Mouse (Mus musculus) cerebellum, postnatal 14 days (tissue): ENCODE data around the gene Col6a3.

ENCODE experiments used
- DNase-seq, 2 experiments: peaks; one replicate each; pipeline ENCODE4 v3.0.0; 2021; ENCODE audit warnings: mixed read lengths in 2 of 2

Gene Col6a3

DNA sequence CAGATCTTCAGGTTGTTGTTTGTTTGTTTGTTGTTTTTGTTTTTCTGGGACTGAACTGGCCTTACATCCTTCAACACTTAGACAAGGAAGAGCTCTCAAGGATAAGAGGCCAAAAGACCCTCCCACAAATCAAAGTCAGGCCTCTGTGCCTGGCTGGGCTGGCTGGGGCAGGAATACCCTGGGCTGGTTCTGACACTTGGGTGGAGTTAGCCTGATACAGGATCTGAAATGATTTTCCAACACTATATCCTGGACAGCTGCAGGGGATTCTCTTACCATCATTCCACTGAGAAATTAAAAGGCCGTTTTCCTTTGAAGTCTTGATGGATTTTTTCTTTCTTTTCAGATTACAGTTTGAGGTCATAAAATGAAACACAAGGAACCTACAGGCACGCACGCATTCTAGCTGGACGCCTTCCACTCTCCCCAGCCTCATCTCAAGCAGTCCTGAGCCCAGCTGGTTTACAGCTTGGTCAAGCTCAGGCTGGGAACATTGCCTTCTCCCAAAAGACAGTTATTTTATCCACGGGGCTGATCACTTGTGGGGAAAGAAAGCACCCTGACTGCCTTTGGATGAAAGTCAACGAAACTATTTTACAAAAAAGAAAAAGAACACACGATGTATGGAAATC lies 123.0 kb downstream of the Col6a3 start:
- no peak for DNase-seq

DNA sequence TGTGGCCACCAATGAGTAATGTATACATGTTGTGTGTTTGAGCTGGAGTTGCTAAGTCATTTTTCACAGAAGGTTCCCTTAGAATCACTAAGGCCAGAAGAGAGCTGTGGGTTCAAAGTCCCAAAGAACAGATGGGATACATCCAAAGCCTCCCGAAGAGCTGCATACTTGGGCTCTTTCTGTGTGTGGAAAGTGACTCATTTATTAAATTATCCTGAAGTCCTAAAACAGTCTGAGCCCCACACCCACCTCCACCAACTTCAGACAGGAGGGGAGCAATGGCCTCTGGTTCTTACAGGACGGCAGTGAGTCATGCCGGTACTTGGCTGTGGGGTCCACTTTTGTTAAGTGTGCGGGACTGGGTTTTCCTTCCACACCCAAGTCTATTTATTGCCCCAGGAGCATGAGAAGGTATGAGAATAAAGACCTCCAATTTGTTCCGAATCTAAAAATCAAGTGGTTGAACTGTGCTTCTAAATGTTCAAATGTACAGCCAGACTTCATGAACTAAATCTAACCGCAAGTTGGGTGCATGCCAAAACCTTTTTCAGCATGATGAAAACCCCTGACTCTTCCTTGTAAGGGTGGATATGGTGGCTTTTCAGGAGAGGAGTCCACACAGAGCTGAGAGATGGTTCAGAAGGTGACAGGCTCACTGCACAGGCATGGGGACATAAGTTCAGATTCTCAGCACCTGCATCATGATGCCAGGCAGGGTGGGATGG lies 124.8 kb downstream of the Col6a3 start:
- no peak for DNase-seq

DNA sequence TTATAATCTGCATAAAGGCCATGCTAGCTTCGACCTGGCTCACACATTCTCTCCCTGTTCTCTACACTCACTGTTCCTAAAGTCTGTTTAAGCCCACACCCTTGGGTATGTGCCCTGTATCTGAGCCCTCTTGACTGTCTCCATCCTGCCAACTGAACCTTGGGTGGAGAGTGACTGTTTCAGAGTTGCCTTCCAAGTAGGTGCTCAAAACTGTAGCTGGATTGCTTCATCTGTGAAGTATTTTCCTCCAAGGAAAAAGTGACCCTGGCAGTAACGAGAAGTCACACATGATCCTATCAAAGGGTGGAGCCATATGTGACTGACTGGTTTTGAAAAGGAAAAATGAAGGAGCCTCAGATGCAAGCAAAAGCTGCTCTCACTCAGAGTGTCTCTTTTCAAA lies 127.5 kb downstream of the Col6a3 start:
- DNase-seq: no peak
